Mouse (Mus musculus) heart, embryonic 11.5 days (tissue): ENCODE measurements around the gene Nfix. TPM values are rescaled to one million over a fixed set of nuclear protein-coding genes. Genes with fewer than 3 reads are reported as not detected.

Experiments
- ATAC-seq: fragments of 200-750 bp; cut with Nextera tagmentation; replicated peaks from 2 replicates; pipeline ENCODE4 v1.8.0; 2017; ENCODE audit warnings: moderate library complexity; ENCODE audit not compliant: insufficient number of reproducible peaks, low FRiP score, low TSS enrichment
- H3K27ac ChIP-seq: fragments of 300-500 bp; sonication (generic); 2 replicates; pipeline ENCODE4 v1.5.1; 2014; ENCODE audit warnings: mild to moderate bottlenecking, low read depth, low read length
- H3K27me3 ChIP-seq: fragments of 300-500 bp; sonication (generic); 2 replicates; pipeline ENCODE4 v1.6.1; 2014; ENCODE audit warnings: mild to moderate bottlenecking, low read length, mixed read lengths; ENCODE audit not compliant: control insufficient read depth, insufficient read depth
- H3K36me3 ChIP-seq: fragments of 300-500 bp; sonication (generic); 2 replicates; pipeline ENCODE4 v1.6.1; 2014; ENCODE audit warnings: mild to moderate bottlenecking, low read length, moderate library complexity, mixed read lengths; ENCODE audit not compliant: control insufficient read depth, insufficient read depth
- H3K4me1 ChIP-seq: fragments of 300-500 bp; sonication (generic); 2 replicates; pipeline ENCODE4 v1.6.1; 2014; ENCODE audit warnings: low read length; ENCODE audit not compliant: control insufficient read depth, insufficient read depth
- H3K4me2 ChIP-seq: fragments of 300-500 bp; sonication (generic); 2 replicates; pipeline ENCODE4 v1.6.1; 2014; ENCODE audit warnings: mild to moderate bottlenecking, moderate library complexity
- H3K4me3 ChIP-seq: fragments of 300-500 bp; sonication (generic); 2 replicates; pipeline ENCODE4 v1.5.1; 2014; ENCODE audit warnings: low read depth, low read length
- H3K9ac ChIP-seq: fragments of 300-500 bp; sonication (generic); 2 replicates; pipeline ENCODE4 v1.6.1; 2014; ENCODE audit warnings: mild to moderate bottlenecking, low read depth, low read length, moderate library complexity
- H3K9me3 ChIP-seq: fragments of 300-500 bp; sonication (generic); replicated peaks from 2 replicates; pipeline ENCODE4 v1.6.1; 2016; ENCODE audit warnings: low read length; ENCODE audit not compliant: control insufficient read depth
- WGBS: fragments of 180-500 bp; shearing (Covaris S2); extraction: QIAGEN DNeasy Blood & Tissue Kit; methylation state at CpG from one replicate; pipeline ENCODE4 v1.1.7; 2014; ENCODE audit not compliant: insufficient replicate concordance; 5-methylcytosine and 5-hydroxymethylcytosine counted together
- polyA plus RNA-seq: library from polyadenylated mRNA; unstranded; fragments of >200 nt; fragmentation: Nextera tagmentation; extraction: Ambion mirVana; gene quantifications from 2 replicates; pipeline ENCODE4 v1.2.1, GENCODE M21; 2014

Gene Nfix
- polyA plus RNA-seq, 1 experiment from 2014 or later: 7.6 TPM

GRCm38 (mm10) chr8:84840248-84840999 lies 40.3 kb upstream of the Nfix start, which contains the start of gene Rad23a:
Gene Rad23a, minus strand, starts transcription at chr8:84840665.
- ATAC-seq: peak; percentile 84
- Histone ChIP-seq H3K27me3 (no peaks in the 10 kb centered on the region), H3K4me2 (peak within 1 kb of the TSS; percentile 73), H3K27ac (peak within 1 kb of the TSS; percentile 95), H3K9me3 (no peaks in the 10 kb centered on the region), H3K4me3 (peak within 1 kb of the TSS; percentile 80), H3K4me1 (peaks cover 26% of the 10 kb centered on the region), H3K36me3 (peaks cover 55% of the 10 kb centered on the region), H3K9ac (peak within 1 kb of the TSS; percentile 94)
- 1% methylated on average over 55 of the region's 55 CpGs for WGBS

GRCm38 (mm10) chr8:84839875-84840247 lies 39.7 kb upstream of the Nfix start:
- 4% methylated on average over 7 of the region's 7 CpGs for WGBS
- peak overlapping the region; percentile 73 for H3K4me2 ChIP-seq
- no peaks in the 10 kb centered on the region for H3K27me3 ChIP-seq
- no peak for ATAC-seq
- no peaks in the 10 kb centered on the region for H3K9me3 ChIP-seq
- H3K4me1 ChIP-seq: peaks cover 23% of the 10 kb centered on the region
- H3K9ac ChIP-seq: peak overlapping the region; percentile 94
- H3K36me3 ChIP-seq: peaks cover 56% of the 10 kb centered on the region
- peak overlapping the region; percentile 95 for H3K27ac ChIP-seq
- peak overlapping the region; percentile 80 for H3K4me3 ChIP-seq

GRCm38 (mm10) chr8:84839411-84839810 lies 39.3 kb upstream of the Nfix start:
- Histone ChIP-seq H3K9me3 (no peaks in the 10 kb centered on the region), H3K27me3 (no peaks in the 10 kb centered on the region), H3K4me2 (peak overlapping the region; percentile 73), H3K4me1 (peaks cover 19% of the 10 kb centered on the region), H3K36me3 (peaks cover 53% of the 10 kb centered on the region), H3K4me3 (peak overlapping the region; percentile 80), H3K9ac (peak overlapping the region; percentile 94; the same call in 1 of the 2 replicates), H3K27ac (peak overlapping the region; percentile 95)
- no peak for ATAC-seq
- 91% methylated on average over 2 of the region's 2 CpGs for WGBS

- peak overlapping the region; percentile 44 for H3K4me2 ChIP-seq
- H3K9ac ChIP-seq: peak overlapping the region; percentile 35; the same call in 1 of the 2 replicates
- ATAC-seq: peak; percentile 52
- peak overlapping the region; percentile 35; the same call in 1 of the 2 replicates for H3K27ac ChIP-seq
- peaks cover 56% of the 10 kb centered on the region for H3K36me3 ChIP-seq
- no peaks in the 10 kb centered on the region for H3K9me3 ChIP-seq
- no peak overlapping the region for H3K4me3 ChIP-seq
- H3K27me3 ChIP-seq: no peaks in the 10 kb centered on the region
- peaks cover 18% of the 10 kb centered on the region for H3K4me1 ChIP-seq
- 68% methylated on average over 5 of the region's 5 CpGs for WGBS
Measured at GRCm38 (mm10) chr8:84838513-84838912, 38.4 kb upstream of the Nfix start.

GRCm38 (mm10) chr8:84837912-84838470 lies 37.8 kb upstream of the Nfix start:
- 0 out of 2 replicates have a peak overlapping the region, but pooled peaks have one; percentile 2 for H3K4me3 ChIP-seq
- 0 out of 2 replicates have a peak, but pooled peaks have one; percentile 4 for ATAC-seq
- 85% methylated on average over 15 of the region's 15 CpGs for WGBS
- H3K4me1 ChIP-seq: peaks cover 22% of the 10 kb centered on the region
- H3K27ac ChIP-seq: peak overlapping the region; percentile 35; the same call in 1 of the 2 replicates
- H3K9me3 ChIP-seq: no peaks in the 10 kb centered on the region
- H3K4me2 ChIP-seq: peak overlapping the region; percentile 44
- peak overlapping the region; percentile 35; the same call in 1 of the 2 replicates for H3K9ac ChIP-seq
- no peaks in the 10 kb centered on the region for H3K27me3 ChIP-seq
- peaks cover 52% of the 10 kb centered on the region for H3K36me3 ChIP-seq

GRCm38 (mm10) chr8:84837149-84837911 lies 37.2 kb upstream of the Nfix start:
- H3K9me3 ChIP-seq: no peaks in the 10 kb centered on the region
- H3K27ac ChIP-seq: no peak overlapping the region
- no peak for ATAC-seq
- peaks cover 19% of the 10 kb centered on the region for H3K4me1 ChIP-seq
- peak overlapping the region; percentile 44 for H3K4me2 ChIP-seq
- H3K36me3 ChIP-seq: peaks cover 46% of the 10 kb centered on the region
- H3K9ac ChIP-seq: no peak overlapping the region
- H3K27me3 ChIP-seq: no peaks in the 10 kb centered on the region
- WGBS: 62% methylated on average over 8 of the region's 8 CpGs
- no peak overlapping the region for H3K4me3 ChIP-seq

- Histone ChIP-seq H3K36me3 (peaks cover 38% of the 10 kb centered on the region), H3K4me1 (peaks cover 19% of the 10 kb centered on the region), H3K27me3 (no peaks in the 10 kb centered on the region), H3K9me3 (no peaks in the 10 kb centered on the region), H3K9ac (no peak overlapping the region), H3K27ac (no peak overlapping the region), H3K4me2 (no peak overlapping the region), H3K4me3 (no peak overlapping the region)
- ATAC-seq: no peak
- WGBS: 75% methylated on average over 10 of the region's 10 CpGs
Measured at GRCm38 (mm10) chr8:84834866-84835855, 35.0 kb upstream of the Nfix start.
